Mouse (Mus musculus): Measurements from ENCODE around the gene Adamts18. TPM values are rescaled to one million over a fixed set of nuclear protein-coding genes. Genes with fewer than 3 reads are reported as not detected.

The Adamts18 gene
- polyA plus RNA-seq (2012; rRNA removed), result 0.01 and 0.08 TPM in 2 replicates

DNA sequence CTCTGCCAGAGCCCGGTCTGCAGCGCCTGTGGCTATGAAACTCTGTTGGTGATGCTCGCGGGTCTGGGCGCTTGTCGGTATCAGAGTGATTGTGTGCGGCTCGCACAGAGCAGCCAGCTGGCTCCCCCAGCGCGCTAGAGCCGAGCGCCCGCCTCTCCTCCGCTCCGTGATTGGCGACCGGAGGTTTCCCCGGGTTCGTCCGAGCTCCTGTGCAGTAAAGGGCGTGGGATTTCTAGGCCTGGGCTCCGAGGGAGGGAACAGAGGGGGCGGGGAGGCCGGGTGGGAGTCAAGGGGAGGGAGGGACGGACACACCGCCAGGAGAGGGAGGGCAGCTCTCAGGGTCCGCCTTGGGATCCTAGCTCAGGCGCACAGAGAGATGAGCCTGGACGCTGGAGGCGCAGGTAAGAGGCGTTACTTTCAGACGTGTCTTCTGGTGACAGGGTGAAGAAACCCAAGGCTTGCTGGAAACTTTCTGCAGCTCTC is at the start of gene Adamts18:
Gene Adamts18, minus strand, starts transcription at position 86 of the 483 bp plus-strand sequence.

Other genes starting within 250 kb of the Adamts18 start
- 1.0 and 1.5 TPM in 2 replicates for gene Mon1b, start 213.2 kb downstream of the Adamts18 start, polyA plus RNA-seq (2012; rRNA removed)
- gene Syce1l, start 205.5 kb downstream of the Adamts18 start, polyA plus RNA-seq (2012; rRNA removed), result not detected in 2 replicates